Mouse (Mus musculus): ENCODE measurements at regions not wholly inside any gene's neighbourhood (a gene's known extent, or its start where the extent isn't known, plus 50 kb on each side); places are given as distances from the start of the nearest gene placed in this dataset.

DNA sequence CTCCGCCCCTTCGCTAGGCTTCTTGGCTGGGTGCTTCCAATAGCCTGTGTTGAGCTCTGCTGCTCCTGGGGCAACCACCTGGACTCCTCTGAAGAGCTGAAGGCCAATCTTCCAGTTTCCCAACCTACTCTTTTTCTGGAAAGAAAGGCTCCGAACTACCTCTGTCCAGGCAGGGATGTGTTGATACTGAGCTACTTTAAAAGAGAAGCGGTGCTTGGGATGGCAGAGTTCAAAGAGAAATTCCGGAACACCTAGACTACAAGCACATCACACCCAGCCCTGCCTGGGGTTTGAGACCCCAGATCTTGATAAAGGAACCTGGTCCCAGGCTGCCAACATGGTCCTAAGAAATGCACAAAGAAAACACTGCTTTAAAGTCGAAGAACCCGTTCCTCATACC is 315.7 kb downstream of the Parp8 start:
- Histone ChIP-seq H3K9ac (ENCODE audit: insufficient read depth, low read depth, low read length, poor library complexity, severe bottlenecking) (no peak overlapping the region), H3K4me1 (ENCODE audit: control insufficient read depth in 2 of 2, insufficient read depth in 2 of 2, low read length in 2 of 2, poor library complexity in 1 of 2) (peaks cover 0 to 3% of the 10 kb centered on the region in 2 experiments; a peak in 1 of 4 replicates), H3K36me3 (ENCODE audit: control insufficient read depth, insufficient read depth, low read length, poor library complexity, severe bottlenecking) (no peaks in the 10 kb centered on the region), H3K27ac (ENCODE audit: insufficient read depth, low read depth, low read length, poor library complexity, severe bottlenecking) (no peak overlapping the region), H3K9me3 (ENCODE audit: control insufficient read depth, insufficient read depth, low read depth, low read length) (no peaks in the 10 kb centered on the region), H3K4me3 (ENCODE audit: insufficient read depth in 1 of 2, low read depth in 1 of 2, low read length in 2 of 2, poor library complexity in 1 of 2, severe bottlenecking in 1 of 2) (no peak overlapping the region)
- no peak for DNase-seq (ENCODE audit: low read depth, low spot score)
- in situ Hi-C loops (cut with MboI; ENCODE audit: low sequenced_read_pairs in 2 of 2, unreplicated experiment in 2 of 2), result loop anchor here (5.0 to 25.0 kb wide), 5 partner anchors 397 to 1472 kb away; partner anchors contain the start of gene Isl1 (in 2 of the 2)
- TF ChIP-seq HCFC1 (IDR thresholded peaks at IDR 0.05; ENCODE audit: borderline replicate concordance, insufficient read depth, low read length) (no peak), ZNF384 (IDR thresholded peaks at IDR 0.05; ENCODE audit: low read depth, low read length) (no peak), CHD2 (IDR thresholded peaks at IDR 0.05; ENCODE audit: low read depth, low read length) (no peak), MAFK (IDR thresholded peaks at IDR 0.05; ENCODE audit: insufficient read depth, low read depth, low read length) (no peak), ZC3H11A (IDR thresholded peaks at IDR 0.05; ENCODE audit: borderline replicate concordance, low read depth, low read length) (no peak)

DNA sequence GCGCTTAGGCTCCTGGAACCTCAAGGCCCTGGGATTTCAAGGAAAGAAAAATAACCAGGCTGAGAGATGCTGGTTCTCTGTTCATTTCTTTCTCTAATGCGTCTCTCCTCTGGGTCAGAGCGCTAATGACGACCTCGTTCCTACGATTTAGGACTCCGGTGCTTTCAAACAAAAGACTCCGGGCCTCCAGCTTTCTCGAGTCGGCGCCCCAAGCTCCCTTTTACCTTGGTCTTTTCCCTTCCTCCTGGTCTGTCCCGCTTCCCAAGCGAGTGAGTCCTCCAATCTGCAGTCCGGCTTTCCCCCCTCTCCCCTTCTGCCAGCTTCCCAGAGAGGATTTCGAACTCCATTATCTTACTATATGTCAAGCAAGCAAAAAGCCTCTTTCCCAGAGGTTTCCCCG is 316.5 kb downstream of the Parp8 start:
- Histone ChIP-seq H3K9ac (ENCODE audit: insufficient read depth, low read depth, low read length, poor library complexity, severe bottlenecking) (no peak overlapping the region), H3K9me3 (ENCODE audit: control insufficient read depth, insufficient read depth, low read depth, low read length) (no peaks in the 10 kb centered on the region), H3K27ac (ENCODE audit: insufficient read depth, low read depth, low read length, poor library complexity, severe bottlenecking) (no peak overlapping the region), H3K4me3 (ENCODE audit: insufficient read depth in 1 of 2, low read depth in 1 of 2, low read length in 2 of 2, poor library complexity in 1 of 2, severe bottlenecking in 1 of 2) (no peak overlapping the region), H3K4me1 (ENCODE audit: control insufficient read depth in 2 of 2, insufficient read depth in 2 of 2, low read length in 2 of 2, poor library complexity in 1 of 2) (peaks cover 0 to 3% of the 10 kb centered on the region in 2 experiments; a peak in 1 of 4 replicates), H3K36me3 (ENCODE audit: control insufficient read depth, insufficient read depth, low read length, poor library complexity, severe bottlenecking) (no peaks in the 10 kb centered on the region)
- in situ Hi-C loops (cut with MboI; ENCODE audit: low sequenced_read_pairs in 2 of 2, unreplicated experiment in 2 of 2), result loop anchor here (5.0 to 25.0 kb wide), 5 partner anchors 397 to 1472 kb away; partner anchors contain the start of gene Isl1 (in 2 of the 2)
- DNase-seq (ENCODE audit: low read depth, low spot score), result no peak
- TF ChIP-seq ZC3H11A (IDR thresholded peaks at IDR 0.05; ENCODE audit: borderline replicate concordance, low read depth, low read length), result no peak
- TF ChIP-seq ZNF384 (IDR thresholded peaks at IDR 0.05; ENCODE audit: low read depth, low read length), result no peak
- no peak for TF ChIP-seq MAFK (IDR thresholded peaks at IDR 0.05; ENCODE audit: insufficient read depth, low read depth, low read length)
- no peak for TF ChIP-seq HCFC1 (IDR thresholded peaks at IDR 0.05; ENCODE audit: borderline replicate concordance, insufficient read depth, low read length)

DNA sequence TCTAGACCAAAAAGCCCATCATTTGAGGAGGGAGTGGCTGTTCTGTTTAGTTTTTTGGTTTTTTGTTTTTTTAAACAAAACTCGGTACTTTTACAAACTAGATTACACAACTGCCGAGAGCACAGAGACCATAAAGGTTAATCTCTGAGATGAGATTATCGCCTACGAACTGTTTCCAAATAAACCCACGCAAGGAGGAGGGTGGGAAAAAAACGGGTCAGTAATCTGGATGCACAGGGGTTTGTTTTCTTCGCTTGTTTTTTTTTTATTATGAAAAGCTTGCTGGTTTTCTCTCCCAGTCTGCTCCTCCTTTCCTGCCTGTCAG is 316.9 kb downstream of the Parp8 start:
- in situ Hi-C loops (cut with MboI; ENCODE audit: low sequenced_read_pairs in 2 of 2, unreplicated experiment in 2 of 2), result loop anchor here (5.0 to 25.0 kb wide), 5 partner anchors 396 to 1471 kb away; partner anchors contain the start of gene Isl1 (in 2 of the 2)
- TF ChIP-seq HCFC1 (IDR thresholded peaks at IDR 0.05; ENCODE audit: borderline replicate concordance, insufficient read depth, low read length) (no peak), CHD2 (IDR thresholded peaks at IDR 0.05; ENCODE audit: low read depth, low read length) (no peak), ZC3H11A (IDR thresholded peaks at IDR 0.05; ENCODE audit: borderline replicate concordance, low read depth, low read length) (no peak), MAFK (IDR thresholded peaks at IDR 0.05; ENCODE audit: insufficient read depth, low read depth, low read length) (no peak), ZNF384 (IDR thresholded peaks at IDR 0.05; ENCODE audit: low read depth, low read length) (no peak)
- Histone ChIP-seq H3K4me3 (ENCODE audit: insufficient read depth in 1 of 2, low read depth in 1 of 2, low read length in 2 of 2, poor library complexity in 1 of 2, severe bottlenecking in 1 of 2) (no peak overlapping the region), H3K9ac (ENCODE audit: insufficient read depth, low read depth, low read length, poor library complexity, severe bottlenecking) (no peak overlapping the region), H3K27ac (ENCODE audit: insufficient read depth, low read depth, low read length, poor library complexity, severe bottlenecking) (no peak overlapping the region), H3K9me3 (ENCODE audit: control insufficient read depth, insufficient read depth, low read depth, low read length) (no peaks in the 10 kb centered on the region), H3K4me1 (ENCODE audit: control insufficient read depth in 2 of 2, insufficient read depth in 2 of 2, low read length in 2 of 2, poor library complexity in 1 of 2) (peaks cover 0 to 3% of the 10 kb centered on the region in 2 experiments; a peak in 1 of 4 replicates), H3K36me3 (ENCODE audit: control insufficient read depth, insufficient read depth, low read length, poor library complexity, severe bottlenecking) (no peaks in the 10 kb centered on the region)
- DNase-seq (ENCODE audit: low read depth, low spot score), result no peak

DNA sequence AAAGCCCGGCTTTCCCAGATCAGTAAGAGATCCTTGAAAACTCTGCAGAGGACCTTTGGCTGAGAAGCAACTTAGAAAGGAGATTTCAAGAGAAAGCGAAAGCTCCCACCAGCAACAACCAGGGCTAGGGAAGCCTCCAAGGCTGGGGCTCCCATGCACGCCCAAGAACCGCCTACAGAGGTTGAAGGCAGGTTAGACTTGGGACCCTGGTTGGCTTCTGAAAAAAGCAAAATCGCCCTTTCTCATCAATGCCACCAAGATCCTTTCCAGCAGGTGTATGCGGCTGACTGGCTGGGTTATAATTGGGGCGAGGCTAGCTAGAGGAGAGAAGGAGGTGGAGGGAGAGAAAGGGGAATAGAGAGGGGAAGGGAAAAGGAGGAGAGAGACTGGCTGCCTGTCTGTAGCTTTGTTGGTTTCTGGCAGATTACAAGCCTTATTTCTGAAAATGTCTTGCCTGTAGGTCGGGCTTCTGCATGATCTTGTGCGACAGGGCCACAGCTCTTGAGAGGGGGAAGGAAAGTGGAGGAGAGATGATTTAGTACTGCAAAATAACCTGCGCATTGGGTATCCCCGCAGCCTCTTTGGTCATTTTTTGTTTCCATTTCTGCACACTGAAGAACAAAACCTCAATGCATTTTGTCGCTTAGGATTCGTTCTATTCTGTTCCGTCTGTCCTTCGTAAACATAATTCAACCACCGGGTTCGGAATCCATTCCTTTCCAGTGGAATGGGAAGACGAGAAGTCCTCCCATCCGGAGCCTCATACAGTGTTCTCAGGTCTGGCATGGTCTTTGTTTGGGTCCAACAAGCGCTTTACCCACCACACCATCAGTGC is 317.5 kb downstream of the Parp8 start:
- H3K9me3 ChIP-seq (ENCODE audit: control insufficient read depth, insufficient read depth, low read depth, low read length), result no peaks in the 10 kb centered on the region
- no peak overlapping the region for H3K4me3 ChIP-seq (ENCODE audit: insufficient read depth in 1 of 2, low read depth in 1 of 2, low read length in 2 of 2, poor library complexity in 1 of 2, severe bottlenecking in 1 of 2)
- in situ Hi-C loops (cut with MboI; ENCODE audit: low sequenced_read_pairs in 2 of 2, unreplicated experiment in 2 of 2), result loop anchor here (5.0 to 25.0 kb wide), 5 partner anchors 396 to 1471 kb away; partner anchors contain the start of gene Isl1 (in 2 of the 2)
- TF ChIP-seq ZC3H11A (IDR thresholded peaks at IDR 0.05; ENCODE audit: borderline replicate concordance, low read depth, low read length), result no peak
- TF ChIP-seq MAFK (IDR thresholded peaks at IDR 0.05; ENCODE audit: insufficient read depth, low read depth, low read length), result no peak
- TF ChIP-seq CHD2 (IDR thresholded peaks at IDR 0.05; ENCODE audit: low read depth, low read length), result no peak
- TF ChIP-seq HCFC1 (IDR thresholded peaks at IDR 0.05; ENCODE audit: borderline replicate concordance, insufficient read depth, low read length), result no peak
- TF ChIP-seq ZNF384 (IDR thresholded peaks at IDR 0.05; ENCODE audit: low read depth, low read length), result no peak
- DNase-seq (ENCODE audit: low read depth, low spot score), result no peak
- no peak overlapping the region for H3K27ac ChIP-seq (ENCODE audit: insufficient read depth, low read depth, low read length, poor library complexity, severe bottlenecking)
- H3K9ac ChIP-seq (ENCODE audit: insufficient read depth, low read depth, low read length, poor library complexity, severe bottlenecking), result no peak overlapping the region
- H3K36me3 ChIP-seq (ENCODE audit: control insufficient read depth, insufficient read depth, low read length, poor library complexity, severe bottlenecking), result no peaks in the 10 kb centered on the region
- H3K4me1 ChIP-seq (ENCODE audit: control insufficient read depth in 2 of 2, insufficient read depth in 2 of 2, low read length in 2 of 2, poor library complexity in 1 of 2), result peaks cover 0 to 3% of the 10 kb centered on the region in 2 experiments; a peak in 1 of 4 replicates

Measured in ES-E14 (cell line).